Mouse (Mus musculus): ENCODE measurements around the gene Grn.

- TF ChIP-seq CTCF (IDR thresholded peaks at IDR 0.05) (no peak), EP300 (IDR thresholded peaks at IDR 0.05) (no peak)
Measured at GRCm38 (mm10) chr11:102417160-102417559, 13.0 kb upstream of the Grn start.
